Mouse (Mus musculus): ENCODE measurements around the gene Tmem132d.

DNA sequence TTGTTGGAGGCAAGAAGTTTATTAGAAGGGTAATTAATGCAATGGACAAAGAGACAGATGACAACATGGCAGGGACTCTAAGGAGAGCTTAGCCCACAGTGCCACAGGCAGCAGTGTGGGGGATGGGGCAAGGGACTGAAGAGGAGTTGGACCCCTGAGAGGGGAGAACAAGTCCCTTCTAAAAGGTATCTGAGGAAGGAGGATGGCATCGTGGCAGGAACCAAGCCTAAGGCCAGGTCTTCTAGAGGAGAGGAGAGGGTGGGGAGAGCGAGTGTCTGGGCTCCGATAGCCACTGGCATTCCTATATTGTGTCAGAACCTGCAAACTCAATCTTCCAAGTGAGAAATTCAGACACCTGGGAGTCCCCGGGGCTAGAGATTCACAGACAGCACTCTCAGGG, 674.3 kb downstream of the Tmem132d start:
- TF ChIP-seq CTCF (IDR thresholded peaks at IDR 0.05; ENCODE audit: insufficient read depth, low read length): no peak
- TF ChIP-seq POLR2A (IDR thresholded peaks at IDR 0.05; ENCODE audit: borderline replicate concordance, extremely low read depth, low read depth, low read length): no peak
